Mouse (Mus musculus) adrenal gland, postnatal 36 days (tissue): Measurements from ENCODE around the gene Cops3. TPM values are rescaled to one million over a fixed set of nuclear protein-coding genes. Genes with fewer than 3 reads are reported as not detected.

Source experiments
- DNase-seq, 2 experiments: peaks; one replicate each; pipeline ENCODE4 v3.0.0; 2021; ENCODE audit warnings: mixed read lengths in 1 of 2
- total RNA-seq, 2 experiments: library from RNA; stranded (reverse); gene quantifications; 2 replicates each; pipeline ENCODE4 v1.2.3; 2021

Cops3 gene
- total RNA-seq, 2 experiments from 2014 or later = 85.2 to 108 TPM

DNA sequence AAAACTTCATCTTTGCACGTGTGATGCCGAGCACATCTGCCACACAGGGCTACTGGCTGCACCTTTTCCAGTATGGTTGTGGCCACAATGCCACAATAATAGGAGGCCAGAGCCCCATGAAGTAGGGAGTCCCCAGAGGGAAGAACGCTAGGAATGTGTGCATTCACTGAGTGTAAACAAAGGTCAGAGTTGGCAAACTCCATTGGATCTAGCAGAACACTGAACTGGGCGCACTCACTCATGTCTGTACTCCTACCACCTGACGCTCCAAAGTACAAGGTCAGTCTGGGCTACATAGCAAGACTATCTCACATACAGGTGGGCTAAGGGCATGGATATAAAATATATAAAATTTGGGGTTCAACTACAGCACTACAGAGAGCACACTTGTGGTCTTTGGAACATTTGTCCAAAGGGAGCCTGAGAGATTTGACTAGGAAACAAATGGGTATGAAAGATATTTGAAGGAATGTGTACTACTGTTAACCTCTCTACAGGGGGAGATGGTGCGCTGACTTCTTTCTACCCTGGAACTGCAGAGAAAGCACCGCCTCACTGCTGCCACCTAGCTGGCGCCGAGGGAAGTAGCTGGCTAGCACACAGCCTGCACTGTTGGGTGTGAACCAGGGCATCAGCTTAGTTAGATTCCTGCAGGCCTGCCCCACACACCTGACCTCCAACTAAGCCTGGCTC is 61.3 kb downstream of the Cops3 start:
- peak; percentile 83 to 90 for DNase-seq

DNA sequence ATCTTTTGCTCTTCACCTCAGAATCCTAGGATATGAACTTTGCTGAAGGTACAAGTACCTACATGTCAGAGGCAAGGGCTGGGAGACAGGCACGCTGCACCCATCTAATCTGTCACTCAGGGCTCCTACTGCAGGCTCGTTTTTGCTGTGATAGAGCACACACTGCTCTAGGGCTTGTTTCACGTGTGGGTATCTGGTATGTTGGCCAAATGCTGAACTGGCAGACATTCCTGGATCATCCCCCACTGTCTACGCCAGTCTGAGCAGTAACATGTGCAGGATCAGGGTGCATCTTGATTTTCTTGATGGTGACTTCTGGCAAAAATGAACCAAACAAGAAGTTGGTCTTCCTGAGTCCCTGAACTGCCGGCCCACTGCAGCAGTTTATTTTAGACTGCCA is 62.4 kb downstream of the Cops3 start:
- no peak for DNase-seq

DNA sequence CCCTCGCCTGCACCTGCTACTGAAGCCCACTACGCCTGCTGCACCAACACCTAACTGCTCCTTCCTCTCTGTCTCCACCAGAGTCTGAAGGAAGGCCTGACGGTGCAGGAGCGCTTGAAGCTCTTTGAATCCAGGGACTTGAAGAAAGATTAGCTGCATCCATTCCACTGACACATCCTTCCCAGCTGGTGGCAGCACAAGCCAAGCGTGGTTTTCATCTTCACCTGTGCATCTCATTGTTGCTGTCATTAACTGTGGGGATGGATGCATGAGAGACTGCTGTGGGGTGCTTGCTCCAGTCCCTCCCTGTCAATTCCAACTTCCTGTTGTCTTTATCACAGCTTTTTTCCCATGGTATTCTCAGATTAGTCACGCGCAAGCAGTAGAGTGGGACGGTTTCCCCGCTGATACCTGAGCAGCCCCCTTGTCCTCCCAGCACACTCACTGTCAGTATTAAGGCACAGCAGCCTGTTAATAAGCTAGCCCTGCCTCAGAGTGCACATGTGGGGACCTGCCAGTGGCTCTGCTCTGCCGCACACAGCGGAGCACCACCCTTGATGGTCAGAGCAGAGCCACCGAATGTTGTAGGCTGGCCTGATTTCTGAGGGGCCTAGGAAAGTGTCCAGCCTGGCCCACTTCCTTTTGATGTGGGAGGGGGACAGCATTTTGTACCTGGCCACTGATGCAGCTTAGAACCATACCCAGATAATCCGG is 64.0 kb downstream of the Cops3 start:
- DNase-seq = no peak

DNA sequence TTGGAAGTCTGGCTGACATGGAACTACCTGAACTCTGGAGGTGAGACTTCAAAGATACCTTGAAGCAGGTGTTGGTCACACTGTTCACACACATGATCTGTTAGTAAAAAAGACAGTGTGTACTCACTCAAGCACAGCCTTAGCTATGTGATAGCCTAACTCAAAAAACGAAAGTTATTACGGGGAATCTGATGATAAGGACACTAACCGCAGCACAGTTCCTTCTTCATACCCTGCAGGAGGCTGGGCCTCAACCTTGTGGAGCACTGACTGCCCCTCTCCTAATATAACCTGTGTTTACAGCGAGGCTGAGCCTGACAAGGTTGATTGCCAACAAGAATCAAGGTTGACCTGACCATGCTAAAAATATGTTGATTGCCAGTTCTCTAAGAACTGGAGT is 65.1 kb downstream of the Cops3 start:
- no peak for DNase-seq

DNA sequence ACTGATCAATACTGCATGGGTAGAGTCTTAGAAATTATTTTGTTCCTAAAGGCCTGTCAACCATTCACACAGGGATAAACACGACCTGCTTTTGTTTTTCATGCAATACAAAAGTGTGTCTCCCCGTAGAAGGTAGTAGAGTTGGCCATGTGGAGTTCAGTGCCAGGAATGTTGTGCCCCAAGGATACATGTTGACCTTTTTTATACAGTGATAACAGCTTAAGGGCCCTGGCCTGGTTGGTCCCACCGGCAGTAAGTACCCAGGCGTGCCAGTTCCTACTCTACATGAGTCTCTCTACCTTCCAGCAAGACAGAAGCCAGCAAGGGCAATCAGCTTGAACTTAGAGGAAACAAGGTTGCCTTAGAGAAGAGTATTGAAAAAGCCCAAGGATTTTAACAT is 66.7 kb downstream of the Cops3 start:
- peak; percentile 29 to 33 for DNase-seq

DNA sequence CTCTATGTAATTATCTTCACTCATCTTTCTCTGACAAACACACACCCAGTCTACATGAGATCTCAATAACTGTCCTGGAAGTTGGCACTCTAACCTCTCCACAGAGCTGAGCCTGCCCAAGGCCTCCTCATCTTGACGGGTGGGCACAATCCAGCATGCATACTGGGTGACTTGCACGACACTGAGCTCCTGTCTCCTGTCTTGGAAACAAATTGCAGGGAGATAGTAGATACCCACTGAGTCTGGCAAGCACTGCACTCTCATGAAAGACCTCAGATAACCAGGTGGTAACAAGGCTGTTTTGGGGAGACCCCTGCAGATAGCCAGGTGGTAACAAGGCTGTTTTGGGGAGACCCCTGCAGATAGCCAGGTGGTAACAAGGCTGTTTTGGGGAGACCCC is 67.3 kb downstream of the Cops3 start:
- no peak for DNase-seq

DNA sequence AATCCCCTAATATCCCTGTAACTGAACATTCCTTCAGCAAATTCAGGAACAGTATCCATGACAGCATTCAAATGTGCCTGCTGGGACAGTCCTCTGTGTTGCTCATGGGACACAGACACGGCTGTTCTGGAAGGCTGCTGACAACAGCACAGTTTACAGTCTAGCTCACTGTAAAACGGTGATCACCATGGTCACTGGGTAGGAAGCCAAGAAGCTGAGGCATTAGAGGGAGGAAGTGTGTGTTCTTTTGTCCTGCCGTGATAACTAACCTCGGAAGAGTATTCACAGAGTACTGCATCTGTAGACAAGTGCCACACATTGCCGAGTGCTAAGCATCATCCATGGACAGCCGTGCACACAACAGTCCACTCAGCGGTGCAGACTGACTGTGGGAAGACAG is 68.9 kb downstream of the Cops3 start:
- DNase-seq = no peak

DNA sequence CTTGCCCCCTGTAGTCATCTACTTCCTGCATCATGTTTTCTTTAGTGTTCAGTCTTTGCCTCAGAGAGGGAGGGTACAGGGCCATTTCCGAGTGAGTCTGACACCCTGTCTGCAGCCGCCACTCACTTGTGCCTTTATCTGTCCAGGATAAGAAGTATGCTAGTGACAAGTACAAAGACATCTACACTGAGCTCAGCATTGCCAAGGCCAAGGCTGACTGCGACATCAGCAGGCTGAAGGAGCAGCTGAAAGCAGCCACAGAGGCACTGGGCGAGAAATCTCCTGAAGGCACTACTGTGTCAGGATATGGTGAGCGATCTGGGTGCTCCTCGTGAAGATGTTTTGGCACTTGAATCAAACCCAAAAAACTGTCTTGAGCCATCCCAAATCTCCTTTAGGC is 69.9 kb downstream of the Cops3 start:
- peak; percentile 49 to 51 for DNase-seq

DNA sequence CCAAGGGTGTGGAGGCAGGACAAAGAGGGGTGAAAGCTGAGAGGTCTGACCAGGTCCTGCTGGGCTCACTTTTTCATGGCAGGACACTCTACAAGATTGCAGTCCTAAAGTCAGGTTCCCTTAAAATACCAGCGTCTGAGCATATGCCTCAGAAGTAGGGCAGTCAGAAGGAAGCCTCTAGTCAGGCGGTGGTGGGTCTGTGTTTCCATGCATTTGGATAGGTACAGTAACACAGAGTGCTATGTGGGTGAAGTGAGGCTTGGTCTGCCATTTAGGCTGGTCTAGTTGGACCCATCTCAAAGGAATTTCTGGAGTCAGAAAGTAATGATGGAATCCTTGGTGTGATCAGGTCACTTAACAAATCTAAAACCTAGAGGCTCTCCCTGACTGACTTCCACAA is 70.3 kb downstream of the Cops3 start:
- DNase-seq = no peak

Other genes with a start within 250 kb of the Cops3 start
- gene Olfr223, start 246.5 kb downstream of the Cops3 start, total RNA-seq = not detected
- gene Mprip, start 178.5 kb downstream of the Cops3 start, total RNA-seq = 100 to 1,000 TPM; 201 to 212 TPM
- 1 to 10 TPM; 1.7 to 2.9 TPM for gene Pld6, start 52.2 kb downstream of the Cops3 start, total RNA-seq
- 100 to 1,000 TPM in 1 of 2 experiments, 10 to 100 TPM in 1; 46.9 to 101 TPM for gene Flcn, start 29.8 kb downstream of the Cops3 start, total RNA-seq
- 10 to 100 TPM; 24.4 to 29.7 TPM for gene Nt5m, start 391 bp downstream of the Cops3 start, total RNA-seq
- gene Med9, start 108.4 kb upstream of the Cops3 start, total RNA-seq = 10 to 100 TPM; 28.8 to 33.1 TPM
- gene Rasd1, start 125.1 kb upstream of the Cops3 start, total RNA-seq = 10 to 100 TPM; 29.1 to 43.5 TPM
- gene Pemt, start 206.7 kb upstream of the Cops3 start, total RNA-seq = 1 to 10 TPM; 7.0 to 8.4 TPM